Mouse (Mus musculus) stomach, postnatal 0 days (tissue): ENCODE results near the gene Upp2. TPM values are rescaled to one million over a fixed set of nuclear protein-coding genes. Genes with fewer than 3 reads are reported as not detected.

ENCODE experiments used
- ATAC-seq: fragments of 200-750 bp; cut with Nextera tagmentation; 2 replicates; pipeline ENCODE4 v1.8.0; 2017; ENCODE audit not compliant: low FRiP score, low TSS enrichment
- DNase-seq: peaks from one replicate; pipeline ENCODE4 v3.0.0-alpha.2; 2016; ENCODE audit warnings: low spot score
- H3K27ac ChIP-seq: fragments of 300-500 bp; sonication (generic); replicated peaks from 2 replicates; pipeline ENCODE4 v1.5.1; 2014; ENCODE audit warnings: mild to moderate bottlenecking, control low read depth
- H3K27me3 ChIP-seq: fragments of 300-500 bp; sonication (generic); 2 replicates; pipeline ENCODE4 v1.6.1; 2014; ENCODE audit warnings: low read length; ENCODE audit not compliant: control insufficient read depth, insufficient read depth
- H3K36me3 ChIP-seq: fragments of 300-500 bp; sonication (generic); 2 replicates; pipeline ENCODE4 v1.6.1; 2014; ENCODE audit warnings: low read length, mixed read lengths; ENCODE audit not compliant: control insufficient read depth, insufficient read depth
- H3K4me1 ChIP-seq: fragments of 300-500 bp; sonication (generic); replicated peaks from 2 replicates; pipeline ENCODE4 v1.6.1; 2014; ENCODE audit warnings: antibody characterized with exemption; ENCODE audit not compliant: control insufficient read depth, insufficient read depth
- H3K4me2 ChIP-seq: fragments of 300-500 bp; sonication (generic); replicated peaks from 2 replicates; pipeline ENCODE4 v1.6.1; 2014; ENCODE audit warnings: low read depth, mild to moderate bottlenecking, control low read depth, moderate library complexity
- H3K4me3 ChIP-seq: fragments of 300-500 bp; sonication (generic); 2 replicates; pipeline ENCODE4 v1.5.1; 2014; ENCODE audit warnings: low read depth, low read length, control low read depth
- H3K9ac ChIP-seq: fragments of 300-500 bp; sonication (generic); 2 replicates; pipeline ENCODE4 v1.6.1; 2014; ENCODE audit warnings: mild to moderate bottlenecking, low read length, control low read depth, mixed read lengths
- H3K9me3 ChIP-seq: fragments of 300-500 bp; sonication (generic); 2 replicates; pipeline ENCODE4 v1.6.1; 2016; ENCODE audit warnings: low read length; ENCODE audit not compliant: control insufficient read depth
- CTCF ChIP-seq: IDR thresholded peaks from 2 replicates; pipeline ENCODE4 v1.5.1; 2016; ENCODE audit warnings: antibody characterized with exemption, low read depth, mild to moderate bottlenecking, moderate library complexity
- EP300 ChIP-seq: optimal IDR thresholded peaks from 2 replicates; pipeline ENCODE3; 2016; ENCODE audit warnings: antibody characterized with exemption
- WGBS: fragments of 180-500 bp; shearing (Covaris S2); extraction: QIAGEN DNeasy Blood & Tissue Kit; methylation state at CpG from one replicate; pipeline ENCODE4 v1.1.7; 2014; 5-methylcytosine and 5-hydroxymethylcytosine counted together
- polyA plus RNA-seq: library from polyadenylated mRNA; unstranded; fragments of >200 nt; fragmentation: Nextera tagmentation; extraction: Ambion mirVana; gene quantifications from 2 replicates; pipeline ENCODE4 v1.2.1, GENCODE M21; 2015

Upp2 gene
- polyA plus RNA-seq, 1 experiment from 2014 or later, result 6.1 TPM

DNA sequence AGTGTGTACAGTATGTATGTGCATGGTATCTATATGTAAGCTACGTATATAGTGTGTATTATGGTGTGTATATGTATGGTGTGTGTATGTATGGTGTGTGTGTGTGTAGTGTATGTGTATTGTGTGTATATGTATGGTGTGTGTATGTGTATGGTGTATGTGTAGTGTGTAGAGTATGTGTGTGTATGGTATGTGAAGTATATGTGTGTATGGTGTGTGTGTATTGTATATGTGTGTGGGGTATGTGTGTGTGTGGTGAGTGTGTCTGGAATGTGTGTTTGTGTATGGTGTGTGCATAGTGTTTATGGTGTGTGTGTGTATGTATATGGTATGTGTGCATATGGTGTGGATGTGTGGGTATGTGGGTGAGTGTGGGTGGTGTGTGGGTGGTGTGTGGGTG lies 23.0 kb downstream of the Upp2 start:
- 0 out of 2 replicates have a peak, but pooled peaks have one; percentile 32 for ATAC-seq
- H3K9ac ChIP-seq, result no peak overlapping the region
- H3K9me3 ChIP-seq, result no peaks in the 10 kb centered on the region
- H3K4me3 ChIP-seq, result no peak overlapping the region
- no peaks in the 10 kb centered on the region for H3K36me3 ChIP-seq
- H3K4me1 ChIP-seq, result peaks cover 3% of the 10 kb centered on the region; the same call in 1 of the 2 replicates
- 97% methylated on average over 1 of the region's 1 CpGs for WGBS
- H3K4me2 ChIP-seq, result no peak overlapping the region
- H3K27me3 ChIP-seq, result no peaks in the 10 kb centered on the region
- TF ChIP-seq CTCF (no peak), EP300 (no peak)
- H3K27ac ChIP-seq, result no peak overlapping the region
- no peak for DNase-seq

DNA sequence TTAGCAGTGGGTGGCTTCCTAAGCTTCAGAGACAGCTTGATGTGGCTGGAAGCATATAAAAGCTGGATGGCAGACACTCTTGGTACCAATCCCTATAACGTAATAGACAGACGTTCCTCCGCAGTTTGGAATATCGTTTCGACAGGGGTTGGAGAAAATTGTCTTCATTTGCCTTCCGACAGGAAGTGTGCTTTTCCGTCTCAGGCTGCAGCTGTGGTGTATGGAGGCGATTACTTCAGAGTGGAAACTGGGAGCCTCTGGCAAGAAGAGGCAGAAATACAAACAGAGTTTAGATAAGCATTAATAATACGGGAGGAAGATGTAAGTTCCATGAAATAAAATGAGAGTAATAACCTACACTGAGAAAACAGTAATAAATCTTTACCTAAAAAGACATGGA lies 28.3 kb downstream of the Upp2 start:
- no peak for ATAC-seq
- H3K4me3 ChIP-seq, result no peak overlapping the region
- H3K4me2 ChIP-seq, result no peak overlapping the region
- no peaks in the 10 kb centered on the region for H3K36me3 ChIP-seq
- H3K9me3 ChIP-seq, result no peaks in the 10 kb centered on the region
- 40% methylated on average over 9 of the region's 9 CpGs for WGBS
- peak overlapping the region; percentile 30; the same call in 1 of the 2 replicates for H3K27ac ChIP-seq
- no peak overlapping the region for H3K9ac ChIP-seq
- H3K4me1 ChIP-seq, result peaks cover 3% of the 10 kb centered on the region; the same call in 1 of the 2 replicates
- no peaks in the 10 kb centered on the region for H3K27me3 ChIP-seq
- DNase-seq, result no peak
- TF ChIP-seq EP300 (no peak), CTCF (no peak)

DNA sequence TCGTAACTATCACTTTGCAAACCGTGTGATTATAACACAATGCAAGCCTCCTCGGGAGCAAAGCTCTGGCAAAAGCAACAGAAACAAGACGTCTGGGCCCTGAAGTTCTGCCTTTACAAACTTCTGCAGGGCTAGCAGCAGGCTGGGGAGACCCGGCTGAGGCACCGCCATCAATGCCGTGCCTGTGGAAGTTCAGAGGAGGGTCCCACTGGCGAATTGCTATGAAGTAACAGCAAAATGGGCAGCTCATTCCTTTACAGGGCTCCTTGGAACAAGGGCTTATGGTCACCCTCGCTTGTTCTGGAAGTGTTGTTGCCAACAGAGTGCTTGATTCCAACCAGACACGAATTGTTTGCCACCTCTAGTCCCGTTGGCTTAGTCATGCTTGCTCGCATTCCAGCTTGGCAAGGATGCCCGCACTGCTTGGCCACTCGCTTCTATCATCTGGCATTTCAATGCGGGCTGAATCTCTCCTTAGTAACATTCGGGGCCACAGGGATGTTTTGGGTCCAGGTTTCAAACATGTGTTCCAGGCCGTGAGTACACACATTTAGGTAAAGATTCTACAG lies 29.8 kb downstream of the Upp2 start:
- Histone ChIP-seq H3K27ac (no peak overlapping the region), H3K4me1 (0 out of 2 replicates have a peak, but pooled peaks cover 3% of the 10 kb centered on the region), H3K36me3 (no peaks in the 10 kb centered on the region), H3K9me3 (no peaks in the 10 kb centered on the region), H3K4me2 (no peak overlapping the region), H3K9ac (no peak overlapping the region), H3K4me3 (no peak overlapping the region), H3K27me3 (no peaks in the 10 kb centered on the region)
- WGBS, result 69% methylated on average over 17 of the region's 17 CpGs
- ATAC-seq (no peak), DNase-seq (no peak)
- no peak for TF ChIP-seq CTCF
- TF ChIP-seq EP300, result no peak

DNA sequence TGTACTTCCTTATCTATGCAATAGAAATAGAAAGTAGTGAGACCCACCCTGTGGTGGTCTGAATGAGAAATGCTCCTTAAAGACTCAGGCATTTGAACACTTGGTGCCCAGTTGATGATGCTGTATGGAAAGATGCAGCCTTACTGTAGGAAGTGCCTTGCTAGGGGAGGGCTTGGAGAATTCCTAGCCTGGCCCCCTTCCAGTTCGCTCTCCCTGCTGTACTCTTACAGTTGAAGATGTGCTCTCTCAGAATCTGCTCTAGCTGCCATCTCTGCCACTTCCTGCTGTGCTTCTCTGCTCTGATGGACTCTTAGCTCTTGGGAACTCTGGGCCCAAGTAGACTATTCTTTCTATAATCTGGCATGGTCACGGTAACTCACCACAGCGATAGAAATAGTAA lies 30.5 kb downstream of the Upp2 start:
- no peak for DNase-seq

DNA sequence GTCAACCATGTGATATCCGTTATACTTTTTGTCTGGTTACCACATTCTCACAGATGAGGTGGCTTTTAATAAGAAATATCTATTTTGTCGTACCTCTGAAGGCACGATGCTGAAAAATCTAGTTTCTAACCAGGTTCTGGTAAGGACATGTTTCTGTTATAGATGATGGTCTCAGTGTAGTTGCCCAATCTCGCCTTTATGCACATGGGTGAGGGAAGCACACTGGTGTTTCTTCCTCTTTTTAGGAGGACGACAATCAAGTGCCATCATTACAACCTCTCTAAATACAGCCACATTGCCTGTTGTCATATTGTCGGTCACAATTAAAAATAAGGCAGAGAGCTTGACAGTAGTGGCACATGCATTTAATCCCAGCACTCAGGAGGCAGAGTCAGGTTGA lies 32.5 kb downstream of the Upp2 start:
- no peak for DNase-seq
- Histone ChIP-seq H3K36me3 (no peaks in the 10 kb centered on the region), H3K4me1 (0 out of 2 replicates have a peak, but pooled peaks cover 3% of the 10 kb centered on the region), H3K9ac (no peak overlapping the region), H3K4me3 (no peak overlapping the region), H3K4me2 (no peak overlapping the region), H3K9me3 (no peaks in the 10 kb centered on the region), H3K27ac (no peak overlapping the region), H3K27me3 (no peaks in the 10 kb centered on the region)
- WGBS, result 89% methylated on average over 6 of the region's 6 CpGs
- no peak for TF ChIP-seq CTCF
- no peak for TF ChIP-seq EP300
- ATAC-seq, result no peak

More for the DNA sequence above, 30.5 kb downstream of the Upp2 start:
- H3K27me3 ChIP-seq, result no peaks in the 10 kb centered on the region
- WGBS, result 92% methylated on average over 3 of the region's 3 CpGs
- no peaks in the 10 kb centered on the region for H3K9me3 ChIP-seq
- no peak for ATAC-seq
- H3K4me2 ChIP-seq, result no peak overlapping the region
- no peak overlapping the region for H3K27ac ChIP-seq
- 0 out of 2 replicates have a peak, but pooled peaks cover 3% of the 10 kb centered on the region for H3K4me1 ChIP-seq
- no peaks in the 10 kb centered on the region for H3K36me3 ChIP-seq
- H3K9ac ChIP-seq, result no peak overlapping the region
- H3K4me3 ChIP-seq, result no peak overlapping the region
- TF ChIP-seq CTCF (no peak), EP300 (no peak)

DNA sequence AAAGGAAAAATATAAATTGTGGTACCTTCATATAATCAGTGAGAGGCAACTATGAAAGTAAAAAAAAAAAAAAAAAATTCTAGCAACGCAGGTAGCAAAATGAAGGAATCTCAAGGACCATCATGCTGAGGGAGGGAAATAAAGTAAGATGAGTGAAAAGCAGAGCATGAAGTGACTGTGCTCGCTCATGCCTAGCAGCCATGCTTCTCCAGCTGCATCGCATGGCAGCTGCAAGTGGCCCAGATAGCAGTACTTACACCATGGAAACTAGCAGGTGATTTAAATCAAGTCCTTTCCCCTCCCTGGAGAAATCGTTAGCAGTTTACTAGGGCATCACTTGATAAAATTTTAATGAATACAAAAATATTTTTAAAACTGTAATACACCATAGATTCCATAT lies 34.3 kb downstream of the Upp2 start:
- Histone ChIP-seq H3K4me2 (no peak overlapping the region), H3K4me1 (no peaks in the 10 kb centered on the region), H3K4me3 (no peak overlapping the region), H3K9me3 (no peaks in the 10 kb centered on the region), H3K27ac (no peak overlapping the region), H3K36me3 (no peaks in the 10 kb centered on the region), H3K27me3 (no peaks in the 10 kb centered on the region), H3K9ac (no peak overlapping the region)
- 91% methylated on average over 4 of the region's 4 CpGs for WGBS
- no peak for TF ChIP-seq CTCF
- ATAC-seq, result no peak
- no peak for DNase-seq
